Mouse (Mus musculus) midbrain, embryonic 15.5 days (tissue): ENCODE results near the gene Proca1. TPM values are rescaled to one million over a fixed set of nuclear protein-coding genes. Genes with fewer than 3 reads are reported as not detected.
A peak's percentile ranks its signal among the peaks of the same experiment; 100 is the strongest.

Experiments
- ATAC-seq: fragments of 200-750 bp; cut with Nextera tagmentation; replicated peaks from 2 replicates; pipeline ENCODE4 v1.8.0; 2017; ENCODE audit warnings: moderate TSS enrichment
- H3K27ac ChIP-seq: fragments of 300-500 bp; sonication (generic); 2 replicates; pipeline ENCODE4 v1.5.1; 2015; ENCODE audit warnings: mild to moderate bottlenecking, inconsistent platforms
- H3K27me3 ChIP-seq: fragments of 300-500 bp; sonication (generic); replicated peaks from 2 replicates; pipeline ENCODE4 v1.6.1; 2015; ENCODE audit warnings: inconsistent platforms
- H3K36me3 ChIP-seq: fragments of 300-500 bp; sonication (generic); replicated peaks from 2 replicates; pipeline ENCODE4 v1.6.1; 2015; ENCODE audit warnings: inconsistent platforms
- H3K4me1 ChIP-seq: fragments of 300-500 bp; sonication (generic); 2 replicates; pipeline ENCODE4 v1.6.1; 2015; ENCODE audit warnings: inconsistent platforms
- H3K4me2 ChIP-seq: fragments of 300-500 bp; sonication (generic); 2 replicates; pipeline ENCODE4 v1.6.1; 2015; ENCODE audit warnings: inconsistent platforms, mild to moderate bottlenecking, moderate library complexity
- H3K4me3 ChIP-seq: fragments of 300-500 bp; sonication (generic); 2 replicates; pipeline ENCODE4 v1.5.1; 2015; ENCODE audit warnings: mild to moderate bottlenecking, inconsistent platforms
- H3K9ac ChIP-seq: fragments of 300-500 bp; sonication (generic); 2 replicates; pipeline ENCODE4 v1.6.1; 2015; ENCODE audit warnings: mild to moderate bottlenecking, inconsistent platforms
- H3K9me3 ChIP-seq: fragments of 300-500 bp; sonication (generic); 2 replicates; pipeline ENCODE4 v1.6.1; 2016; ENCODE audit warnings: inconsistent platforms
- WGBS: fragments of 180-500 bp; shearing (Covaris S2); methylation state at CpG from one replicate; pipeline ENCODE4 v1.1.7; 2015; ENCODE audit warnings: mixed read lengths; 5-methylcytosine and 5-hydroxymethylcytosine counted together
- polyA plus RNA-seq: library from polyadenylated mRNA; unstranded; fragments of >200 nt; fragmentation: Nextera tagmentation; extraction: Ambion mirVana; gene quantifications from 2 replicates; pipeline ENCODE4 v1.2.1, GENCODE M21; 2015

Proca1 gene
- polyA plus RNA-seq, 1 experiment from 2014 or later, result 1.7 TPM

DNA sequence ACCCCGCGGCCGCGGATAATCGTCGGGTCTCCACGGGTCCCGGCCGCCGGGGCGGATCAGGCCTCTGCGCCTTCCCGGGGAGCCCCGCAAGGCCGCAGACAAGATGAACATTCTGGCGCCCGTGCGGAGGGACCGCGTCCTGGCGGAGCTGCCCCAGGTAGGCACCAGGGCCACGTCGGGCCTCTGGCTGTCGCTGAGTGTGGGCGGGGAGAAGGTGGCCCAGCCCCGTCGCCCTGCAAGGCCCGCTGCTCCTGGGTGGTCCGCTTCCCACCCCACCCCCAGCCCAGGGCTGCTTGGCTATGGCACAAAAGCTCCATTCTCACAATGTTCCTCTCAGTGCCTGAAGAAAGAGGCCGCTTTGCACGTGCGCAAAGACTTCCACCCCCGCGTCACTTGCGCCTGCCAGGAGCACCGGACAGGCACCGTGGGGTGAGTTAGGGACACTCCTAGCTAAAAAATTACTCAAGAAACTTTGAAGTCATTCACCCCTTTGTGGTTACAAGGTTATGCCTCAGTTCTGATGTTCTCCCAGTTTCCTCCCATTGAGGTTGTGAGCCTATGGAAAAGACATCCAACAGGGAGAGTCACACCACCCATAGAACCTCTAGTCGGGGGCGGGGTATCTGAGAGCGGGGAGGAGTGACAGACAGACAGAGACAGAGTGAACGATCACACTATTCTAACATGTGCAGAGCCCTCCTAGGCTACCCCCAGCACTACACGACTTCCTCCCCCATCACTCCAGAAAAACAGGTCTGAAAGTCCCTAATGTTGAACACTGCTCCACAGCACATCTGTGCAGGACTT lies 3.8 kb upstream of the Proca1 start:
- no peaks in the 10 kb centered on the region for H3K9me3 ChIP-seq
- peak overlapping the region; percentile 69 for H3K4me3 ChIP-seq
- no peaks in the 10 kb centered on the region for H3K27me3 ChIP-seq
- peaks cover 17% of the 10 kb centered on the region for H3K36me3 ChIP-seq
- peak overlapping the region; percentile 68 for H3K4me2 ChIP-seq
- H3K4me1 ChIP-seq, result peaks cover 21% of the 10 kb centered on the region
- under 1% methylated on average over 42 of the region's 42 CpGs for WGBS
- peak overlapping the region; percentile 91 for H3K27ac ChIP-seq
- peak; percentile 80 for ATAC-seq
- peak overlapping the region; percentile 82 for H3K9ac ChIP-seq

DNA sequence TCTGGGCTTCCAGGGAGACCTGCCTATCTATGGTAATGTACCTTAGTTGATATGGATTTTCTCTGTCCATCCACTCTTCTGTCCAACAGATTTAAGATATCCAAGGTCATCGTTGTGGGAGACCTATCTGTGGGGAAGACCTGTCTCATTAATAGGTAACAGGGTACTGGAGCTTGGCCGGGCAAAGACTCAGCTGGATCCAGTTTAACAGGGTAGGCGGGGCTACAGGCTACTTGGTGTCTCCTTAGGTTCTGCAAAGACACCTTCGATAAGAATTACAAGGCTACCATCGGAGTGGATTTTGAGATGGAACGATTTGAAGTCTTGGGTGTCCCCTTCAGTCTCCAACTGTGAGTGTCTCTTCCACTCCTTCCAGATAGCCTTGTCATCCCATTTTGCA lies 3.2 kb upstream of the Proca1 start:
- H3K4me2 ChIP-seq, result peak overlapping the region; percentile 68
- WGBS, result 80% methylated on average over 6 of the region's 6 CpGs
- H3K27me3 ChIP-seq, result no peaks in the 10 kb centered on the region
- H3K36me3 ChIP-seq, result peaks cover 17% of the 10 kb centered on the region
- peak overlapping the region; percentile 69 for H3K4me3 ChIP-seq
- peak overlapping the region; percentile 91 for H3K27ac ChIP-seq
- peaks cover 27% of the 10 kb centered on the region for H3K4me1 ChIP-seq
- H3K9me3 ChIP-seq, result no peaks in the 10 kb centered on the region
- H3K9ac ChIP-seq, result no peak overlapping the region
- no peak for ATAC-seq

DNA sequence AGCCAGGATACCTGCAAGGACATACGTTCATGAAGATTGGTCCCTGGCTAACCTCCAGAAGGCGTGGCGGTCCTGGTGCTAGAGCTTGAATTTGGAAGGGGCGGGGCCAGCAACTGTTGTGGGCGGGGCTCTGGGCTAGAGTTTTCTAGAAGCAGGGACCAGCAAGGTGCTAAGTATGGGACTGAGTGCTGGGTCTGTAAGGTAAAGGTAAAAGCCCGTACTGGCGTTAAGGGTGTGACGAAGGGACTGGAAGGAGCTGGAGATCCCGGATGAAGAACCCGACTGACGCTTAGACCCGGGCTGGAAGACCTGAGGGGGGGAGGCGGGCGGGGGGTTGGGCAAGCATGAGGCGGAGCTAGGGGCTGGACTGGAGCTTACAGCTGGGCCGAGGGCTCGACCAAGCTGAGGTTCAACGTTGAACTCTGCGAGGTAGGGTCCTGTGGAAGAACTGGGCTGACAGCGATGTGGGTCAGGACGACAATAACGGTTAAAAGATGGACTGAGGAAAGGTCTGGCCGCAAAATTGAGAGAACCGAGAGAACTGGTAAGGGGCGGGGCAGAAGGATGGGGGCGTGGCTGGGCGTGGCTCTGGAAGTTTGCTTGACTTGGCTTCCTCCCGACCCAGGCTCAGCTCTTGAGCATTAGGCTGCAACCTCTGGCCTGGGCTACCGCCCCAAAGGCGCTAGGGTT lies 1.4 kb downstream of the Proca1 start:
- Histone ChIP-seq H3K27ac (no peak overlapping the region), H3K4me2 (peak overlapping the region; percentile 42), H3K4me1 (peaks cover 18% of the 10 kb centered on the region), H3K4me3 (peak overlapping the region; percentile 27), H3K9me3 (no peaks in the 10 kb centered on the region), H3K36me3 (peaks cover 17% of the 10 kb centered on the region), H3K27me3 (no peaks in the 10 kb centered on the region), H3K9ac (no peak overlapping the region)
- 3% methylated on average over 30 of the region's 30 CpGs for WGBS
- no peak for ATAC-seq

DNA sequence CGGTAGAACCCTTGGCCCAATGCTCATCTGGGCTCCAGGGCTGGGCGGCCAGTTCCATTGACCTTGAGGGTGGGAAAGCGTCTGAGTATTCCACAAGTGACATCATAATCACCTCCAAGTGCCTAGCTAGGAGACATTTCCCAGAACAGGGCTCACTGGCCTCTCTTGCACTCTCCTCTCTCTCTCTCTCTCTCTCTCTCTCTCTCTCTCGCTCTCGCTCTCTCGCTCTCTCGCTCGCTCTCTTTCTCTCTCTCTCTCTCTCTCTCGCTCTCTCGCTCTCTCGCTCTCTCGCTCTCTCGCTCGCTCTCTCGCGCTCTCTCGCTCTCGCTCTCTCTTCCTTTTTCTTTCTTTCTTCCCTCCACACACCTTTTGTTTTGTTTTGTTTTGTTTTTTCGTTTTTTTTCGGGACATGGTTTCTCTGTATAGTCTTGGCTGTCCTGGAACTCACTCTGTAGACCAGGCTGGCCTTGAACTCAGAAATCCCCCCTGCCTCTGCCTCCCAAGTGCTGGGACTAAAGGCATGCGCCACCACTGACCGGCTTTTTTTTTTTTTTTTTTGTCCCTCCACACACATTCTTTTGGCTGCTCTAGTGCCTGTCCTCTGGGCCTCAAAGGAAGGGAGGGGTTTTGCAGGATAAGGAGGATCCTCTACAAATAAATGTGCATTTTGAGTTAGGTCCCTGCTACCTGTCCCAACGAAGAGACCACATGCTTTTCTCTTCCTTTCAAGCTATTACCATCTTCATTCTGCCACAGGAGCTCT lies 2.1 kb downstream of the Proca1 start:
- no peak for ATAC-seq
- H3K4me1 ChIP-seq, result peaks cover 10% of the 10 kb centered on the region
- no peaks in the 10 kb centered on the region for H3K9me3 ChIP-seq
- H3K4me2 ChIP-seq, result peak overlapping the region; percentile 42
- peaks cover 17% of the 10 kb centered on the region for H3K36me3 ChIP-seq
- no peak overlapping the region for H3K27ac ChIP-seq
- no peak overlapping the region for H3K9ac ChIP-seq
- peak overlapping the region; percentile 27 for H3K4me3 ChIP-seq
- no peaks in the 10 kb centered on the region for H3K27me3 ChIP-seq
- 61% methylated on average over 23 of the region's 23 CpGs for WGBS

DNA sequence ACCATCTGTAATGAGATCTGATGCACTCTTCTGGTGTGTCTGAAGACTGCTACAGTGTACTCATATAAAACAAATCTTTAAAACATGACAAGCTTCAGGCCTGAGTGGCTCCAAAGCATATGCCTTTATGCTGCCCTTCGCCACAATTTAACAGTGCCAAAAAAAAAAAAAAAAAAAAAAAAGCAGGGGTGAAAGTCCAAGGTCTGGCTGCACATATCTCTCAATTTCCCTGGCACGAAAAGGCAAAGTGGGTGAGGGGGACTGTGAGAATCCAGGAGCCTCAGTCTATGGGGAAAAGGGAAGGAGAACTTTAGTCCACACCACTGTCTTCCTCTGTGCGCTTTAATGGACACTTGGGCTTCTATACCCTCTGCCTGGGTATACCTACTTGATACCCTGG lies 9.2 kb downstream of the Proca1 start:
- WGBS, result 91% methylated on average over 3 of the region's 3 CpGs
- no peak overlapping the region for H3K4me3 ChIP-seq
- H3K4me1 ChIP-seq, result no peaks in the 10 kb centered on the region
- H3K9me3 ChIP-seq, result no peaks in the 10 kb centered on the region
- no peaks in the 10 kb centered on the region for H3K27me3 ChIP-seq
- H3K27ac ChIP-seq, result no peak overlapping the region
- H3K36me3 ChIP-seq, result peaks cover 20% of the 10 kb centered on the region
- no peak overlapping the region for H3K9ac ChIP-seq
- no peak overlapping the region for H3K4me2 ChIP-seq
- ATAC-seq, result no peak

DNA sequence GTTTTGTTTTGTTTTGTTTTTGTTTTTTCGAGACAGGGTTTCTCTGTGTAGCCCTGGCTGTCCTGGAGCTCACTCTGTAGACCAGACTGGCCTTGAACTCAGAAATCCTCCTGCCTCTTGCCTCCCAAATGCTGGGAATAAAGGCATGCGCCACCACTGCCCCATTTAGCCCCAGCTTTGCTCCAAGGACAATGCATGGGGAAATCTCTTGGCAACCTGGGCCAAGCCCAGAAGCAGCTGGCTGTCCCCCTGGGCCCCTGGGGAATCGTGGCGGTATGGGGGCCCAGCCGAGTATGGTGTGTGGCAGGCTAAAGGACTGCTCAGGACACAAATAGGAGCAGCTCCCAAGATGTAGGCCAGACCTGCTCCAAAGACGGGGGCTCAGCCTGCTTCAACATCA lies 11.1 kb downstream of the Proca1 start:
- Histone ChIP-seq H3K4me2 (no peak overlapping the region), H3K27ac (no peak overlapping the region), H3K4me3 (no peak overlapping the region), H3K36me3 (peaks cover 35% of the 10 kb centered on the region), H3K9me3 (no peaks in the 10 kb centered on the region), H3K27me3 (no peaks in the 10 kb centered on the region), H3K4me1 (no peaks in the 10 kb centered on the region), H3K9ac (no peak overlapping the region)
- WGBS, result 70% methylated on average over 6 of the region's 6 CpGs
- no peak for ATAC-seq

DNA sequence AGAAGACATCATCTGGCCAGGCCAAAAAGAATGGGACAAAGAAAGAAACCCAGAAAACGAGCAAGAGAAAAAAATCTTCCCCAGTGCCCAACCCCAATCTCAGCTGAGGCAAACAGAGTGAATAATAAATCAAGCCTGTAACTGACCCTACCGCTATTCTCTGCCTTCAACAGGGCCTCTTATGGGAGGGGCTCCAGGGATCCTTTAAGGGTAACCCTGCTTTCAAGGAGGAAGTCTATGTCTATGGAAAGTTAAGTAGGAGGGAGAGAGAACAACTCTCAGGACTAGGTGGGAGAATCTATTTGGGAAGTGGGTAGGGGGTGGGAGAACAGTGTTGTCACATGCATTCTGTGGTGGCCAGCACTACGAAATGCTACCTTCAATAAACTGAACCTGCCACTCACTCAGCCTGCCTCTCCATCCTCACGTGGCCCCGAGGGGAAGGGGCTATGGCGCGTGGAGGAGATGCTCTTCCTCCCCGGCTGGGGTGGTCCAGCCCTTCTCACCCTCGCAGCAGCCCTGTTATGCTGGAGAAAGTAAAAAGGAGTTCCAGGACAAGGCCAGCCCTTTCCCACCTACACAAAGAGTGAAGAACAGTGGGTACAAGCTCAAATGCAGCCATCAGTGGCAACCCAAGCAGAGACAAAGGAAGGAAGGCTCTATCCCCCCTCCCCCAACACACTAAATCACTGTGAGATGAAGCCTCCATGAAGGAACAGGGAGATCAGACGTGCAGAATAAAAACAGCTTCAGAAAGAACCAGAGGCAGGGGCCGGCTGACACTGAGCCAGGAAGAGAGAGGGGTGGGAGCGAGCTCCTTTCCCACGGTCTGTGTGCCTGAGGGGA lies 12.4 kb downstream of the Proca1 start:
- WGBS, result 74% methylated on average over 13 of the region's 13 CpGs
- no peak overlapping the region for H3K9ac ChIP-seq
- H3K36me3 ChIP-seq, result peaks cover 48% of the 10 kb centered on the region
- H3K4me1 ChIP-seq, result no peaks in the 10 kb centered on the region
- H3K27ac ChIP-seq, result 0 out of 2 replicates have a peak overlapping the region, but pooled peaks have one; percentile 8
- no peak overlapping the region for H3K4me3 ChIP-seq
- H3K4me2 ChIP-seq, result no peak overlapping the region
- no peaks in the 10 kb centered on the region for H3K9me3 ChIP-seq
- no peak for ATAC-seq
- no peaks in the 10 kb centered on the region for H3K27me3 ChIP-seq

DNA sequence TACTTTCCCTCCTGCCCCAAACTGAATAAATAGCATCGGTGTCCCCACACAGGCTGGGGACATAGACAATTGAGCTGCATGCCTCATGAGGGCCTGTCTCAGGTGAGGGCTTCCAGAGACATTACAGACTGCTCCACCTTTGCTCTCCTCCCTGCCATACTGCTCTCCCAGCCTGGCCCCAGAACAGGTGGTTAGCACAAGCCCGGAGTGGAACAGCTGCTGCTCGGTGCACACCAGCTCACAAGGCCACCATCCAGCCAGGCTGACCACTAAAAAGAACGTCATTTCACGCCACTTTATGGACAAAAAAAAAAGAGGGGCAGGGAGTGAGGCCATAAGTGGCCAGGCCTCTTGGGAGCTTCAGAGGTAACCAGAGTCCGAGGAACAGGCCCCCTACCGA lies 14.0 kb downstream of the Proca1 start:
- ATAC-seq, result no peak
- no peak overlapping the region for H3K27ac ChIP-seq
- H3K4me1 ChIP-seq, result no peaks in the 10 kb centered on the region
- H3K4me3 ChIP-seq, result no peak overlapping the region
- H3K4me2 ChIP-seq, result no peak overlapping the region
- H3K27me3 ChIP-seq, result no peaks in the 10 kb centered on the region
- H3K36me3 ChIP-seq, result peaks cover 60% of the 10 kb centered on the region
- 89% methylated on average over 7 of the region's 7 CpGs for WGBS
- no peak overlapping the region for H3K9ac ChIP-seq
- H3K9me3 ChIP-seq, result no peaks in the 10 kb centered on the region

DNA sequence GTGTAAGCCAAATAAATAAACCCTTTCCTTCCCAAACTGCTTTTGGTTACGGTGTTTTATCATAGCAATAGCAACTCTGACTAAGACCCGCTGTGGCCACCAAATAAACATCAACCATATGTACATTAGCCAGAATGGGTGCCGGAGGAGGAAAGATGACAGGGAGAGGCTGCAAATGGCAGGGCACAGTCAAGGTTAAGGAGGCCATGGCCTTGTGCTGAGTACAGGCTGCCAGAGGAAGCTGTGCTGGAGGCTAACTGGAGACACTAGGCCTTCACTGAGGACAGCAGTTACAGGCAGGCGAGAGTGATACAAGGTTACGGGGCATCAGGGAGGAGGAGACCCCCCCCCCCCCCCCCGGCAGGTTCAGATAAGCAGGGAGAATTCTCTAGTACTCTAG lies 16.7 kb downstream of the Proca1 start:
- no peak for ATAC-seq
- WGBS, result 96% methylated on average over 6 of the region's 6 CpGs
- Histone ChIP-seq H3K36me3 (peaks cover 78% of the 10 kb centered on the region), H3K9me3 (no peaks in the 10 kb centered on the region), H3K27me3 (no peaks in the 10 kb centered on the region), H3K4me3 (no peak overlapping the region), H3K9ac (no peak overlapping the region), H3K4me1 (no peaks in the 10 kb centered on the region), H3K4me2 (no peak overlapping the region), H3K27ac (no peak overlapping the region)

DNA sequence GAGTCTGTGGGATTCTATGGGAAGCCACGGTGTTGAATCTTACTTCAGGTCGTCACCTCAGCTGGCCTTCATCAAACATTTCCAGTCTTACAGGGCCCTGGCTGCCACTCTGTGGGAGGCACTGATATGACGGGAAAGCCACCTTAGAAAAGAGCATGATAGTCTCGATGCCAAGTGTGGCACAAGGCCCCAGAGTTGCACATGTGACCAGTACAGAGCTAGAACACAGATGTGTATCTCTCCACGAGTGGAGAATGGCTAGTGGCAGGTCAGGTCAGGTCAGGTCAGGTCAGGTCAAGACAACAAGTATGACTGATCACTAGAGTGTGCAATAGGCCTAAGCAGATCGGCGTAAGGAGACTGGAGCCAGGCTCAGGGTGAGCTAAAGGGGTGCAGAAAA lies 17.4 kb downstream of the Proca1 start:
- H3K27ac ChIP-seq, result no peak overlapping the region
- ATAC-seq, result no peak
- H3K36me3 ChIP-seq, result peaks cover 82% of the 10 kb centered on the region
- WGBS, result 84% methylated on average over 7 of the region's 7 CpGs
- H3K4me2 ChIP-seq, result no peak overlapping the region
- H3K9ac ChIP-seq, result no peak overlapping the region
- no peaks in the 10 kb centered on the region for H3K9me3 ChIP-seq
- H3K4me3 ChIP-seq, result no peak overlapping the region
- H3K4me1 ChIP-seq, result no peaks in the 10 kb centered on the region
- H3K27me3 ChIP-seq, result no peaks in the 10 kb centered on the region

DNA sequence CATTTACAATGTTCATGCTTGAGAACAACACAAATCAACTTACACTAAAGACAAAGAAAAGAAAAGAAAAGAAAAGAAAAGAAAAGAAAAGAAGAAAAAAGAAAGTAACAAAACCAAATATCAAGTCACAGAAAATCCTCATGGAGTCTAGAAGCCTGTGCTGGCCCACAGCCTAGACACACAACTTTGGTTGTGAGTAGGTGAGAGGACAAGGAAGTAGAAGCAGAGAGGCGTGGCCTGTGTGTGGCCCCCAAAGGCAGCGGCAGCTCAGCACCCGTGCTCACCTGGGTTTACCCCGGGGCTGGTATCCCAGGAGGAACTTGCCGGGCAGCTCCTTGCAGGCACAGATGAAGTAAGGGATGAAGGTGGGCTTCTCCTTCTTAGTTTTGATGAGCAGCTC lies 18.3 kb downstream of the Proca1 start:
- ATAC-seq, result no peak
- Histone ChIP-seq H3K4me1 (no peaks in the 10 kb centered on the region), H3K9ac (no peak overlapping the region), H3K9me3 (no peaks in the 10 kb centered on the region), H3K36me3 (peaks cover 84% of the 10 kb centered on the region), H3K4me3 (no peak overlapping the region), H3K4me2 (no peak overlapping the region), H3K27ac (no peak overlapping the region), H3K27me3 (no peaks in the 10 kb centered on the region)
- WGBS, result 79% methylated on average over 5 of the region's 5 CpGs
